Mouse (Mus musculus): ENCODE data around the gene Tdpoz4.
"Not testable (repeated sequence)": the region's sequence is repeated elsewhere in the genome, so short reads cannot be mapped to it uniquely, and the experiment has no call there.

Gene Tdpoz4

DNA sequence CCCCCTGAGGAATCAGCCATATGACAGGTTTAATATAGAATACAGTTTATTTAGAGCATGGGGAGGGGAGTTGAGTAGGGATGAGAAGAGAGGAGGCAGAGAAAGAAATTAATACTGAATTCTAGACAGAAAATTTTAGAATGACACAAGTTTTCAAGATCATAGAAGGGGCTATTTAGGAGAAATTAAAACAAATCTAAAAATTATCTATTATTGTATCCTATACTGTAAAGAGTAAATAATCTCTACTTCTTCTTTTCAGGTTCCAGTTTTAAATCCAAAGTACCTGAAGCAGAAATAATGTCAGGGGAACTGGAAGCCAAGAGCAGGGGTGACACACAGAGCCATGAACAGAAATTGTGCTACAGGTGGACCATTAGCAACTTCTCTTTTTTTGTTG is at the start of gene Tdpoz4:
Gene Tdpoz4, plus strand, starts transcription at position 301 of the 400 bp plus-strand sequence.
- TF ChIP-seq GATA4 (IDR thresholded peaks at IDR 0.05; ENCODE audit: insufficient replicate concordance, low read length): not testable (repeated sequence)

DNA sequence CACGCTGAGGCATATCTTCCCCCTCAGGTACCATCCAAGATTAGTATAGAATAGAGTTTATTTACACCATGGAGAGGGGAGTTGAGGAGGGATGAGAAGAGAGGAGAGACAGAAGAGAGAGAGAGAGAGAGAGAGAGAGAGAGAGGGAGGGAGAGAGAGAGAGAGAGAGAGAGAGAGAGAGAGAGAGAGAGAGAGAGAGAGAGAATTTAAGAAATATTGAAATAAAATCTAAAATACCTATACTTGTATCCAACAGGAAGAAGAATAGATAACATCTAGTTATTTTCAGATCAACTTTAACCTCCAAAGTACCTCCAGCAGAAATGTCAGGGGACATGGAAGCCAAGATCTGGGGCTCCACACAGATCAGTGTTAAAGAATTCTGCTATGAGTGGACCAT is 23.5 kb upstream of the Tdpoz4 start, which contains the start of gene Gm5773:
Gene Gm5773, plus strand, starts transcription at position 301 of the 400 bp plus-strand sequence.
- not testable (repeated sequence) for TF ChIP-seq GATA4 (IDR thresholded peaks at IDR 0.05; ENCODE audit: insufficient replicate concordance, low read length)

DNA sequence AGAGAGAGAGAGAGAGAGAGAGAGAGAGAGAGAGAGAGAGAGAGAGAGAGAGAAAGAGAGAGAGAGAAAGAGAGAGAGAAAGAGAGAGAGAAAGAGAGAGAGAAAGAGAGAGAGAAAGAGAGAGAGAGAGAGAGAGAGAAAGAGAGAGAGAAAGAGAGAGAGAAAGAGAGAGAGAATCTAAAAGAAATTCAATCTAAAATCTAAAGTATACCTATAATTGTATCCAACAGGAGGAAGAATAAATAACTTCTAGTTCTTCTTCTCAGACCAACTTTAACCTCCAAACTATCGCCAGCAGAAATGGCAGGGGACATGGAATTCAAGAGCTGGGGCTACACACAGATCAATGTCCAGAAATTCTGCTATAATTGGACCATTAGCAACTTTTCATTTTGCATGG is 29.5 kb downstream of the Tdpoz4 start, which contains the start of gene Tdpoz3:
Gene Tdpoz3, plus strand, starts transcription at position 301 of the 400 bp plus-strand sequence.
- not testable (repeated sequence) for TF ChIP-seq GATA4 (IDR thresholded peaks at IDR 0.05; ENCODE audit: insufficient replicate concordance, low read length)

Measured in liver, adult (tissue).